Mouse (Mus musculus) urinary bladder, adult 2 months (tissue): ENCODE measurements around the gene Myl4. TPM values are rescaled to one million over a fixed set of nuclear protein-coding genes. Genes with fewer than 3 reads are reported as not detected.

ENCODE experiments used
- DNase-seq: peaks from one replicate; pipeline ENCODE4 v3.0.0; 2022; ENCODE audit warnings: low spot score
- polyA plus RNA-seq: library from polyadenylated mRNA; depleted of rRNA; stranded (reverse); fragments of >200 nt; gene quantifications from 2 replicates; pipeline ENCODE4 v1.2.3, GENCODE M21; 2012; rRNA removed

The Myl4 gene
- polyA plus RNA-seq, 1 experiment, result 78.5 TPM

- no peak for DNase-seq
Measured at GRCm38 (mm10) chr11:104630185-104630835, 79.8 kb downstream of the Myl4 start.

GRCm38 (mm10) chr11:104631306-104631705 lies 80.8 kb downstream of the Myl4 start:
- DNase-seq, result no peak

GRCm38 (mm10) chr11:104637010-104637409 lies 86.5 kb downstream of the Myl4 start:
- no peak for DNase-seq

GRCm38 (mm10) chr11:104638006-104638405 lies 87.5 kb downstream of the Myl4 start:
- no peak for DNase-seq

GRCm38 (mm10) chr11:104638906-104639305 lies 88.4 kb downstream of the Myl4 start:
- no peak for DNase-seq

GRCm38 (mm10) chr11:104639634-104640033 lies 89.2 kb downstream of the Myl4 start:
- DNase-seq, result no peak

- no peak for DNase-seq
Measured at GRCm38 (mm10) chr11:104640894-104641293, 90.4 kb downstream of the Myl4 start.

GRCm38 (mm10) chr11:104643236-104643635 lies 92.8 kb downstream of the Myl4 start:
- DNase-seq, result no peak

Other genes starting within 250 kb of the Myl4 start
- 44.5 and 47.8 TPM in 2 replicates for gene Kansl1, start 81.8 kb upstream of the Myl4 start, polyA plus RNA-seq
- 16.6 and 17.9 TPM in 2 replicates for gene Cdc27, start within 50 bp of the Myl4 start, polyA plus RNA-seq
- gene Itgb3, start 57.3 kb downstream of the Myl4 start, polyA plus RNA-seq, result 48.6 and 62.7 TPM in 2 replicates
- gene Gm11639, start 135.0 kb downstream of the Myl4 start, polyA plus RNA-seq, result not detected in 2 replicates